Mouse (Mus musculus) layer of hippocampus, adult 11-12 months (tissue): Measurements from ENCODE around the gene Bbx.
A peak's percentile ranks its signal among the peaks of the same experiment; 100 is the strongest.

ENCODE experiments used
- DNase-seq: peaks from one replicate; pipeline ENCODE4 v3.0.0; 2022; ENCODE audit warnings: low spot score

Bbx gene

DNA sequence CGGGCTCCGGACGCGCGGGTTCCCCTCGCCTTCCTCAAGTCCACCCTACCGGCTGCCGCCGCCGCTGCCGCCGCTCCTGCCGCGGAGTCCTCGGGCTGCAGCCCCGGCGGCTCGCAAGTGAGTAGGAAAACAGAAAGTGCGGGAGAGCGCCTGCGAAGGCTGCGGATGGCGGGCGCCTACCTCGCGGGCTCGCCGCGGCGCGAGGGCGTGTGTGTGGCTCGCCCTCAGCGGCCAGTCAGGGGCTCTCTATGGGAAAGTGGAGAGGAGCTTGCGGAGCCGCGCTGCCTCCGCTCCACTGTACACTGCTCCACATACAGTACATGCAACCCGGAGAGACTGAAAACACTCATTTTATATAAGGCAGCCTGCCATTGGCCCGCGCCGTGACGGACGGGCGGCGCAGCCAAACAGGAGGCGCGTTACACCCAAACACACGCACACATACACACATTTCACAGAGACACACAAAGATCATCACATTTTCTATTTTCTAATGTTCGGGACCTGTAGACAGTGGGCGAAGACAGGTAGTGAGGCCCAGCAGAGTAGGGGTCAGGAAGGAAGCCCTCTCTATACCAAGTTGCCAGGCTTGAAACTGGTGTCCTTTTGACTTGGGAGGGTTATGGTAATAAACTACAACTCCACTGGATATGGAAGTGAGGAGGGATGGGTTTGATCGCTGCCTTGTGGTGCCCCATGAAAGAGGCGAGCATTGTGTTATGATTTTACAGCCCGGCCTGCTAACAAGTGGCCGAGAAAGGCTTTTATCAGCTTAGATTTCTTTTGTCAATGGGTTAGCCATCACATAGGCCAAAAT lies at the start of gene Bbx:
TSS of gene Bbx (minus strand) at position 329 of the 817 bp plus-strand sequence.
- peak; percentile 99 for DNase-seq

DNA sequence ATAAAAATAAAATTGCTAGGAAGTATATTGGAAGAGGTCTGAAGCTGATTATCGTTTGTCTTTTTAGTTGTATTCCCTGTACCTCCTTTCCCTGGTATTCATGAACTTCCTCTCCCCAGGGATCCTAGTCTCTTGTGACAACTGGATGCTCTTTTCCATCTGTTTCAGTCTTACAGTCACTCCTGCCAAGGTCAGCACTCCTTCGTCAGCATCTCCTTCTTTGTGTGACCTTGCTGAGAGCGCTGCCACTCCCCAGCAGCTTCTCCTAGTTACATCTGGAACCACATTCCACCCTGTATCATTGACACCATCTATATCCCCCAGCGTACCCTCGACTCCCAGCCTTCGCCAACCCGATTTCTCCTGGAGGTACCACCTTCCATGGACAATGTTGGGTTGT lies 49.7 kb upstream of the Bbx start:
- no peak for DNase-seq

DNA sequence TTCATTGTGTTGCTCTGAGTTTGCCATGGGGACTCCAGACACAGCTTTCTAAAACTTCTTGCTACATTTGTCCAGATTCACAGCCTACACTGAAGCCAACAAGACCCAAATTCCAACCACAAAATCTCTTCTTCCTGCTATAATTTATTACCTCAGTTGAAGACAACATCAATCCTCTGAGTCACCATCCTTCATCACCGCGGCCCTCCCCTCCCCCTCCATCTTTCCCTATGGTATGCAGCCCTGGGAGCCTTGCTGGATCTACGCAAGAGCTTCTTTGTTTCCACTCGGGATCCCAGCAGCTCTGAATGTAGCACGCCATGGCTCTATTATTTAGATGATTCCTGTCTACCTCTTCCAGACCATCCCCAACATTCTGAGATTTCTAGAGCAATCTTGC lies 49.2 kb upstream of the Bbx start:
- no peak for DNase-seq

DNA sequence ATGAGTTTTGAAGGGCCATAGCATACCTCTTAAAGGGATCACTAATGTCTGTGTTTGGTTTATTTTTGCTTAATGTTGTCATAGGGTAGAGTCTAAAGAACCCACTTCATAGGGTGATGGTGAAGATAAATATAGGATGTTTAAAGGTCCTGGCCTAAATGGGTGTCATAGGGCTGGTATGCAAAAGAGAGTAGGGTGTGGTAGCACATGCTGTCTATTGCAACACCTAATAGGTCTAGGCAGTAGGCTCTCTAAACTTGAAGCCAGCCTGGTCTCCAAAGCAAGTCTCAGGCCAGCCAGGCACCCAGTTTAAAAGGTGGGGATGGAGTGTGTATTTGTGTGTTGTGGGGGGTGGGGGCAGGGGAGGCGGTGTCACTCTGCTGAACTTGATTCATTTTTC lies 46.5 kb upstream of the Bbx start:
- DNase-seq: no peak

DNA sequence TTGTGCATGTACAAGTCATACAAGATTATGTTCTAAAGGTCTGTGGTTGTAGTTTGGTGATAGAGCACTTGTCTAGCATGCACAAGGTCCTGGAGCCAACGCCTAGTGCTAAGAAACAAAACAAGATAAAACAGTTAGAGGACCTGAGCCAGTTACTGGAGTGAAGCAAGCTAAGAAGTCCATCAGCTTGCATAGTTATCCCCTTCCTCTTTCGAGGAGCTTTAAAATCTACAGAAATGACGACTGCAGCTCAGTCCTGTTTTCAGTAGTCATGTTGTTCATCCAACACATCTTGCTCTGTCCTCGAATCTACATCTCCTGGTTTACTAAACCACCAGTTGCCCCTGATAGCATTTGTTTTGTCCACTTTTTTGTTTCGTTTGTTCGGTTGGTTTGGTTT lies 45.4 kb upstream of the Bbx start:
- DNase-seq: no peak

DNA sequence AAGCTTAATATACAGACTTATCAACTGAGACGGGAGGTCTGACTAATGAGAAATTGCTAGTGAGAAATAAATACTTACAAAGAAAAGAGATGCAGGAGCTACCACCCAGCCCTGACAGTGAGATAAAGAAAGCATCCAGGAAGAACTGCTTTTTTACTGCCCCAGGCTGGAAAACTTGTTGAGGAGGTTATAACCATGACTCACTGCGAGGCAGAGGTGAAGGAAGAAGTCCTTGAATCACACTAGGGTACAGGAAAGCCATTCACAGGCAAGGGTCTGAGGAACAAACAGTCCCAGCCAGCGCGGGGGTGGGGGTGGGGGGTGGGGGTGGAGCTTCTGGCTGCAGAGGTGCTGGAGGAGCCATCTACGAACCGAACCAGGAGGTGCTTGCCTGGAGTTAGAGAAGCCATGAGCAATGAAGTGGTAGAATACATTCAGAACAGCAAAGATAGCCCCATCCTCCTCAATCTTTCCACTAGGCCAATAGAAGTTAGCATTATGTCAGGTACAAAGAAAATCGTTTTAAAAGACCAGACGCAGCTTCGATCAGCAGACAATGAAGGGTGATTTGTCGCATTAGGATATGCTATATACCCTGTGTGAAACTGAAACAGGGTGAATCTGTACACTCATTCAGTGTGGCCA lies 30.2 kb upstream of the Bbx start:
- DNase-seq: no peak

DNA sequence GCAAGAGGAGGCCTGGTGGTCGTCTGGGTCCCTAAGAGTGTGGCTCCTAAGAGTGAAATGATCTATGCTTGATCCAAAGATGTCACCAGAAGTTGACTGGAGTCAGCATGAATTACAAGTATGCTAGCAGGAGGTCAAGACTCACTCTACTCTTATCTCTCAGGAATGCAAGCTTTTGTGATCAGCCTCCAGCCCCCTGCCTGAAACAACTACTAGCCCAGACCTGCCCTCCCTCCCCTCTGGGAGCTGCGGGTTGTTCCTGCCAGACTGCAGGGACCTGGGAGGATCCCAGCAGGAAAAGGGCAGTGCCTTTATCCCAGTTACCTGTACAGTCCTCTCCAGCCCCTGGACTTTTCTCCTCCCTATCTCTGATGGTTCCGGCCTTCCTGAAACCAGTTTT lies 27.0 kb upstream of the Bbx start:
- no peak for DNase-seq

DNA sequence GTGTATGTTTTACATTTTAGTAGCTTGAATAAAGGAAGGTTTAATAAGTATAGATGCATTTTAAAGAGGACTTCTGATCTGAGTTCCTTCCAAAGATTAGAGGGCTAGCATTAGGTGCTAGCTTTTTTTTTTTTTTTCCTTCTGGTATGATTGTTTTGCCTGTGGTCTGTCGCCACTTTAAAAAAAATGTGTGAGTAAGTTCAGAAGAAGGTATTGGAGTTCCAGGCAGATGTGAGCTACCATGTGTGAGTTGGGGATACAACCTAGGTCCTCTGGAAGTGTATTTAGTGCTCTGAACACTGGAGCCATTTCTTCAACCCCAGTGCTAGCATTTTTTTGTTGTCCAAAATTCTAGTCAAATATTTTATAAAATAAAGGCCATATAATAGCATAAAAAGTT lies 23.9 kb upstream of the Bbx start:
- no peak for DNase-seq

DNA sequence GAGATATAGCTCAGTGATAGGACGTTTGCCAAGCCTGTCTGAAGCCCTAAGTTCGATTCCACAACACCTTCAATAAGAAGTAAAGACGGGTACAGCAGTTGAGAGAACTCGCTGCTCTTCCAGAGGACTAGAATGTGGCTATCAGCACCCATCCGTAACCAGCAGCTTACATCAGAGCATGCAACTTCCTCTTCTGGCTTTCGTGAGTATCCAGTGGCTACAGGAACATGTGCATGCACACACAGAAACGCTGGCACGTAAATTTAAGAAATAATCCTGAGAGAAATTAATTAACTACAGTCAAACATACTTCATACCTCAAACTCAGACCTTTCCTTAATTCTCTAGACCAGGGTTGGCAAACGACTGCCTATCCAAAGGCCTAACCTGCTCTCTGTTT lies 16.9 kb upstream of the Bbx start:
- no peak for DNase-seq

DNA sequence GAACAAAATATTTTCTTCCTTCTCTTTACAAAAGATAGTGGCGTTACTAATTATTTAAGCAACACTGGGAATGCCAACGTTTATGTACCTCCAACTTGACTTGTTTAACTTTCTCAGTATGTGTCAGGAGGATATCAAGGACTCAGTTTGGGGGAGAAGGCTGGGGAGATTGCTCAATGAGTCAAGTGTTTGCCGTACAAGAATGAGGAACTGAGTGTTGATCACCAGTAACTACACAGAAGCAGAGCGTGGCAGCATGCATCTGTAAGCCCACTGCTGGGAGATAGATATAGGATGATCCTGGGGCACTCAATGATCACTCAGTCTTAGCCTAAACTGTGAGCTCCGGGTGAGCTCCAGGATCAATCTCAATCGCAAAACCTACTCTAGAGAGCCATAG lies 12.8 kb upstream of the Bbx start:
- DNase-seq: no peak

DNA sequence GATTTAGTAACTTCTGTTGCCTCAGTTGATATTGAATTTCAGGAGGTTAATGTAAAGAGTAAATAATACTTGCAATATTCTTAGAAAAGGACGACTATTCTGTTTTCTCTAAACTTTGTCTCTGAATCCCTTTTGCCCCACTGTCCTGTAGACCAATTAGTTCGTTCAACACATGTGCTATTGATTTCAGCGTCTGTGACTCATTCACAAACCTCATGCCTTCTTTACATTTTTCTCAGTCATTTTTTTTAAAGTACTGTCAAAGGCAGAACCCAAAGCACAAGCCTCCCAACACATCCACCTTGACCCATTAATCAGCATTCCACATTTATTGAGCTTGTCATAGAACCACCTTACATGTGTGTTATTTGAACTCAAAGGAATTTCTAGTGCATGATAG lies 6.6 kb upstream of the Bbx start:
- no peak for DNase-seq

DNA sequence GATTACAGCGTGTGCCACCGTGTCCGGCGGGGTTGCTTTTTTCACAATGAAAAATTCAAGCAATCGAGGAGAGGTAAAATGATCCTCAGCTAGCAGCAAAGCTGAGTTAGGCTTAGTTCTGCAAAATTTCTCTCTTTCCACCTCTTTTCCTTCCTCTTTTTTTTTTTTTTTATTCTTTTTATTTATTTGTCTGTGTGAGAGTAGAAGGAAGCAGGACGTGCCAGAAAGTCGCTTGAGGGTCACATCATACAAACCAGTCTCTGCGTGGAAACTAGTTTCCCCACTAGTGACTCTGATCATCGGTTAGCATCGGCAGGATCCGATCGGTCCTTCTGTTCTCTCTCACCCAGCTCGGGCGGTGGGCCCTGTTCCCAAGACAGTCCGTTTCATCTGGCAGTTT lies 5.6 kb upstream of the Bbx start:
- no peak for DNase-seq

DNA sequence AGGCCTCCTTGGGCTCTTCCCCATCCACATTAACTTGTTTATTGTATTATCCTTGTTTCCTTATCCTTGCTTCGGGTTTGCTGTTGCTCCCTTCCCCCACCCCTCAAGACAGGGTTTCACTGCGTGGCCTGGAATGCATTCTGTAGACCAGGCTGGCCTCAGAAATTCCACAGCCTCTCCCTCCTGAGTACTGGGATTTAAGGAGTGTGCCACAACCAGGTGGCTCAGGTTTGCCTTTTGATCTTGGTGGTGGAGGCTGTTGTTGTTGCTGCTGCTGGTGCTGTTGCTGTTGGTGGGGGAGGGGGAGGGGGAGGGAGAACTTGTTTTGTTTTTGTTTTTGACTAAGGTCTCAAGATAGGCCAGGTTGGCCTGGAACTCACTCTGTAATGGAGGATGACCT lies 5.1 kb upstream of the Bbx start:
- DNase-seq: no peak

DNA sequence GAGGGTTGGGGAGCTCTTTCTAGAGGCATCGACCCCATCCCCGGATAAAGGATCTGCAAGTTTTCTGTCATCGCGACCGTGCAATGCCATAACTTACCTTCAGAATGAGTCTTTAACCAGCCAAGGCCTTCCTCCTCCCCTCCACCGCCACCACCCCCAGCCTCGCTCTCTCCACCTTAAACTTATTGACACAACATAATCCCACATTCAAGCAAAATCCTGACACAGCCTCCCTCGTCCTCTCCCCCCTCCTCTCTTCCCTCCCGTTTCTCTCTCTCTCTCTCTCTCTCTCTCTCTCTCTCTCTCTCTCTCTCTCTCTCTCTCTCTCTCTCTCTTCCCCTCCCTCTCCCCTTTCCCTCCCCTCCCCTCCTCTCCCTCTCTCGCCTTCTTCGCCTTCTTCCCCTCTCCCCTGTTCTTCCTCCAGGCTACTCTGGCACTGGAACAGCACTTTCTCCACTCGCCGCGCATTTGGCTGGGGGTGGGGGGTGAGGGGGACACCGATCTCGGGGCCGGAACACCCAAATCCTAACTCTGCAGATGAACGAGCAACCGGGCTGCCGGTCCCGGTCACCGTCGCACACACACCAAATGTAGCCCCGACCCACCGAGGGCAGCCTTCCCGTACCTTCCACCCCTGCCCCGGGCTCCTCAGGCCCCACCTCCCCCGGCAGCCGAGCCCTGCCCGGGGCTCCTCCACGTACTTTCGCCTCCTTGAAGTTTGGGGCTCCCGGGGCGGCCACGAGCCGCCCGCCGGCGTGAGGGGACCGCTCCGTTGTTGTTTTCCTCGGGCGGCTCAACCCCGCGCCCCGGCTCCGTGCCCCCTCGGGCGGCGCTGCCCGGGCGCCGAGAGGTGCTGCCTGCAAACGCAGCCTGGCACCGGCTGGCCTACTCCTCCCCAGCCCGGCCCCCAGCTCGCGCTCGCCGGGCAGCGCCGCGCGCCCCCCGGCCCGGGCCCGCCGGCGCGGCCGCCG lies 894 bp downstream of the Bbx start:
- peak; percentile 21 for DNase-seq

DNA sequence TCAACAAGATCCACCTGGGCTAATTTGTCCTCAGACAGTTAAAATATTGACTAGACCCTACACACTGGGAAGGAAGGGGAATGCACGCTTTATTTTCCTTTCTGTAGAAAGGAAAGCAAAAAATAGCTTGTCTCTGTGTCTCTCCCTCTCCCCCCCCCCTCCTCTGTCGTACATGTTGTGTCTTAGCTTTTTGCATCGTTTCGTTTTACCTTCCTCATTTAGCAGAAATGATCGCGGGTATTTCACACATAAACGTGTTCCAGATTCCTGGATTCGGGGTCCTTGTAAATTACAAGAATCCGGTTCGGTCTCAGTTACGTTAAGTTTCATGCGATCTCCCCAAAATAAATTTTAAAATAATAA lies 1.7 kb downstream of the Bbx start:
- DNase-seq: no peak

DNA sequence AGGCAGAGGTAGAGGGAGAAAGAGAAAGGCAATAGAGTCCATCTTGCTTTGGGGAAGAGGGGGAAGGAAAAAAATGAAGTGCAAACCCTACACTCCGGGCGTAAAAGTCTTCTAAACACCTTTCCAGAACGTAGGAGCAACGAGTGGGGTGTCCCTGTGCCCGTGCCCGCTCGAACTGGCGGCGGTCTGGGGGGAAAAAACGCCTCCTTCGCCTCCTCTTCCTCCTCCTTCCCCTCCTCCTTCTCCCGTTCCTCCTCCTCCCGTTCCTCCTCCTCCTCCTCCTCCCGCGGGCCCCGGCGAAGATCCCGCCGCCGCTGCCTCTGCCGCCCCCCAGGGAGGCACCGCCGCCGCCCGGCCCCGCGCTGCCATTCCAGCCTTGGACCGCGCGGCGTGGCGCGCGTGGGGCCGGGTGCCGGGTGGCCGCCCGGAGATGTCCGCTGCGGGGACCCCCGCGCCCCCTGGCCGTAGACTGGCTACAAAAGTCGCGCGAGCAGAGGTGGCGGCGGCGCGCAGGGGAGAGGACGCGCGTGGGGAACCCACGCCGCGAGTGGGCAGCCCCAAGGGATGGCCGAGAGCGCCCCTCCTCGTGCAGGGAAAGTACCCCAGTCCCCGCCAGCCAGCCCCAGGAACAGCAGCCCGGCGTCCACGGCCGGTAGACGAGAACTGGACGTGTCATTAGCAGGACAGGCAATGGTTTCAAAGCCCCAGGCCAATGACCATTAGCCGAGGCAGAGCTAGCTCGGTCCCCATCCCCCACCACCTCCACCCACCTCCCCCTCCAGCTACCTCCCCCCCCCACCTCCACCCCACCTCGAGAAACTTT lies 2.3 kb downstream of the Bbx start:
- DNase-seq: peak; percentile 27

DNA sequence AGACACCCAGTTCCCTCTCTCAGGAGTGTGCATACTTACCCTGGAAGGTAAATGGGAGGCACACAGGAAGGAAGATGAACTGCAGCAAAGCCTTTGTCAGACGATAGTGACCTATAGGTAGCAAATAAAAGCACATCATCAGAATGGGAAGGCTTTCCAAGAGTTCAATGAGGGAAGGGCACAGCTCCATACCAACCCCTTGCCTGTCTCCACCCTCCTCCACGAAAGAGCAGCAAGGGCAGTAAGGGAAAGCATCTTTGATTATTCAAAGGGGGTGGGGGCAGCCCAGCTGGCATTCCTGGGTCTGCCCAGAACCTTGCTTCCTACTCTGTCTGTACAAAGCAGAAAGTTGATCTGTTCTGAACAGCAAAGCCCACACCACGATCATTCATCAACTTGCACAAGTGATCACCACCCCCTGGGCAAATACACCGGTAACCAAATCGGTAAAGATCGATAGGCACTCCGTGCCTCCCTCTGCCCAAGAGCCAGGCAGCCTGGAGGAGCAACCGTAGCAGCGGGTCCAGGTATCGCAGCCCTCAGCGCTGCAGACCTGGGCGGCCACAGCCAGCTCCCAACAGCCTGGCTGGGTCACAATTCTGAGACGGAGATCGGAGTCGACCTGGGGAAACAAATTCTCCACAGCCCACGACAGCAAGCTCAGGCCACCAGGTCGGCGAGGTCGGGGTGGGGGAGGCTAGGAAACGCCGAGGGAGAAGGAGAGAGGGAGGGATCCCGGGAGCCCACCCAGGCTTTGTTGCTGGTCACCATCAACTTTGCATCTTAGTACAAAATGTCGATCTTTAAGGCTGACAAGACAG lies 3.1 kb downstream of the Bbx start:
- DNase-seq: no peak

DNA sequence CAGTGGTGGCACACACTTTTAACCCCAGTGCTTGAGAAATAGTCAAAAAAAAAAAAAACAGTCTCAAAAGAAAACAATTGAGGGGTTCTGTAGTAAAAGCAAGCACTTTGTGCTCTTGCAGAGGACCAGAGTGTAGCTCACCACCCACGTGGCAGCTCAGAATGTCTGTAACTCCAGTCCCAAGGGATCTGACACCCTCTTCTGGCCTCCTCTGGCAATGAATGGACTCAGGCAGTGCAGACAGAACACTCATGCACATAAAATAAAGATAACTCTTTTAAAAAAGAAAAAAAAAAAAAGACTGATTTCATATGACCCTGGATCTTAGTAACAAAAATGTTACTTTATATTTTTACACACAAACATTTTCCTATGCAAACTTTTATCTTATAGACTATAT lies 12.1 kb downstream of the Bbx start:
- no peak for DNase-seq

DNA sequence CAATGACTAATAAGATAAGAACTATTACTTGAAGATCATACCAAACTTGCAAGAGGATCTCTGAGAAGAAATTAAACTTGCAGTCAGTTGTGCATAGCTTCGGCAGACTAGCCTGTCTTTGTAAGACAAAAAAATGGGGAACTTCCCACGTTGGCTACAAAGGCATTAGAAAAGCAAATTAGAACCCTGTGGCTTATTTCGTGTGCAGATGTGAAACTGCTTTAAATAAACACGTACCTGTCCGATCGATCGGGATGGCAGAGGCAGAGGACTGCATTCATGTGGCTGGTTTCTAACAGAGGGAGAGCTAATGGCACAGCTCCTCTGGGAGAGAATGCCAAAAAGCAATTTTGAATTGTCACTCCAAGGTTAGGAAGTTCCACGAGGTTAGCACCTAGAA lies 16.8 kb downstream of the Bbx start:
- DNase-seq: no peak

DNA sequence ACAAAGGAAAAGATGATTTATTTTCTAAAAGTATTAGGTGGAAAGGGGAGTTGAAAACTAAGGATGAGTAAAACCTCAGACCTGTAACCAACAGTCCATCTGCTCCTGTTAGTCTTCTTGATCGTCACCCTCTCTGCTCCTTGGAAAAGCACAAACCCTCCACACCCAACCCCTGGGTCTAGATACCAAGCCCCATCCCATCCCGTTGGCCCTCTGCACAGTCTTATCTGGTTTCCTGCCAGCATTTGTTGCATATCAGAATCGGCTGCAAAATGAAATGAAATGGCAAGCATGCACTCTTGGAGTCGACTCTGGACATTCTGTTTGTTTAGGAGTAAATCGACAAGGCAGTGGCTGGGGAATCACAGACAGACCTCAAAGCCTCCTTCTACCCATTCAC lies 29.3 kb downstream of the Bbx start:
- DNase-seq: no peak

DNA sequence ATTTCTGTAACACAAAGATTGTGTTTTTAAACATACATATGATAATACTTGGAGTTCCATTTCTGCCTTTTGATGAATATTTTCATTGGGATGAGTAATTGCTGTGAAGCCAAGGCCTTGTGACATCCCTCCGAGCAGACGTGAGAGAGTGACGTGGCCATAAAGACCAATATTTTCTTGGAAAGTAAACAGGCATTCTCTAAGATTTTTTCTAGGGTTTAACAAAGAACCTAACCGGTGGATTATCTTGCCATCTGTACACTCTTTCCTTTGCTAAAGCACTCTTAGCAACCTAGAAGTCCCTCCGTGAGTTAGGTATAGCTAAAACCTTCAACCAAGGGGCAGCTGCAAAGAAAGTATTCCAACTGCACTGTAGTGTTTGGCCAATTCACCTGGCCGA lies 32.4 kb downstream of the Bbx start:
- DNase-seq: no peak
